Mouse (Mus musculus) heart, embryonic 13.5 days (tissue): Measurements from ENCODE around the gene Msl2. TPM values are rescaled to one million over a fixed set of nuclear protein-coding genes. Genes with fewer than 3 reads are reported as not detected.

Source experiments
- ATAC-seq: fragments of 200-750 bp; cut with Nextera tagmentation; 2 replicates; pipeline ENCODE4 v1.8.0; 2017; ENCODE audit warnings: moderate TSS enrichment; ENCODE audit not compliant: insufficient number of reproducible peaks, low FRiP score, low TSS enrichment; ENCODE audit errors: extremely low read depth
- H3K27ac ChIP-seq: fragments of 300-500 bp; sonication (generic); replicated peaks from 2 replicates; pipeline ENCODE4 v1.5.1; 2015; ENCODE audit warnings: moderate library complexity, mild to moderate bottlenecking, inconsistent platforms
- H3K27me3 ChIP-seq: fragments of 300-500 bp; sonication (generic); replicated peaks from 2 replicates; pipeline ENCODE4 v1.6.1; 2015; ENCODE audit warnings: mild to moderate bottlenecking, inconsistent platforms
- H3K36me3 ChIP-seq: fragments of 300-500 bp; sonication (generic); 2 replicates; pipeline ENCODE4 v1.6.1; 2015; ENCODE audit warnings: mild to moderate bottlenecking, inconsistent platforms
- H3K4me1 ChIP-seq: fragments of 300-500 bp; sonication (generic); 2 replicates; pipeline ENCODE4 v1.6.1; 2015; ENCODE audit warnings: inconsistent platforms
- H3K4me2 ChIP-seq: fragments of 300-500 bp; sonication (generic); 2 replicates; pipeline ENCODE4 v1.6.1; 2015; ENCODE audit warnings: inconsistent platforms, mild to moderate bottlenecking, moderate library complexity
- H3K4me3 ChIP-seq: fragments of 300-500 bp; sonication (generic); 2 replicates; pipeline ENCODE4 v1.5.1; 2015; ENCODE audit warnings: moderate library complexity, mild to moderate bottlenecking, inconsistent platforms
- H3K9ac ChIP-seq: fragments of 300-500 bp; sonication (generic); 2 replicates; pipeline ENCODE4 v1.6.1; 2015; ENCODE audit warnings: inconsistent platforms, mild to moderate bottlenecking, moderate library complexity
- H3K9me3 ChIP-seq: fragments of 300-500 bp; sonication (generic); 2 replicates; pipeline ENCODE4 v1.6.1; 2016; ENCODE audit warnings: inconsistent platforms
- WGBS: fragments of 180-500 bp; shearing (Covaris S2); methylation state at CpG from one replicate; pipeline ENCODE4 v1.1.7; 2015; ENCODE audit warnings: mixed read lengths; 5-methylcytosine and 5-hydroxymethylcytosine counted together
- polyA plus RNA-seq: library from polyadenylated mRNA; unstranded; fragments of >200 nt; fragmentation: Nextera tagmentation; extraction: Ambion mirVana; gene quantifications from 2 replicates; pipeline ENCODE4 v1.2.1, GENCODE M21; 2015

Gene Msl2
- polyA plus RNA-seq, 1 experiment from 2014 or later: 2.6 TPM

DNA sequence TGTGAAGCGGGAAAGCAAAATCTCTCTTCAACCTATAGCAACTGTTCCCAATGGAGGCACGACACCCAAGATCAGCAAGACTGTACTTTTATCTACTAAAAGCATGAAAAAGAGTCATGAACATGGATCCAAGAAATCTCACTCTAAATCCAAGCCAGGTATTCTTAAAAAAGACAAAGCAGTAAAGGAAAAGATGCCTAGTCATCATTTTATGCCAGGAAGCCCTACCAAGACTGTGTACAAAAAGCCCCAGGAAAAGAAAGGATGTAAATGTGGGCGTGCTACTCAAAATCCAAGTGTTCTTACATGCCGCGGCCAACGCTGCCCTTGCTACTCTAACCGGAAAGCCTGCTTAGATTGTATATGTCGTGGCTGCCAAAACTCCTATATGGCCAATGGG, 27.6 kb downstream of the Msl2 start:
- no peak for ATAC-seq
- H3K9me3 ChIP-seq: peaks cover 5% of the 10 kb centered on the region; the same call in 1 of the 2 replicates
- H3K36me3 ChIP-seq: peaks cover 57% of the 10 kb centered on the region
- H3K27me3 ChIP-seq: no peaks in the 10 kb centered on the region
- H3K4me1 ChIP-seq: peaks cover 18% of the 10 kb centered on the region
- H3K4me2 ChIP-seq: no peak overlapping the region
- H3K4me3 ChIP-seq: no peak overlapping the region
- no peak overlapping the region for H3K27ac ChIP-seq
- no peak overlapping the region for H3K9ac ChIP-seq
- WGBS: 90% methylated on average over 8 of the region's 8 CpGs

DNA sequence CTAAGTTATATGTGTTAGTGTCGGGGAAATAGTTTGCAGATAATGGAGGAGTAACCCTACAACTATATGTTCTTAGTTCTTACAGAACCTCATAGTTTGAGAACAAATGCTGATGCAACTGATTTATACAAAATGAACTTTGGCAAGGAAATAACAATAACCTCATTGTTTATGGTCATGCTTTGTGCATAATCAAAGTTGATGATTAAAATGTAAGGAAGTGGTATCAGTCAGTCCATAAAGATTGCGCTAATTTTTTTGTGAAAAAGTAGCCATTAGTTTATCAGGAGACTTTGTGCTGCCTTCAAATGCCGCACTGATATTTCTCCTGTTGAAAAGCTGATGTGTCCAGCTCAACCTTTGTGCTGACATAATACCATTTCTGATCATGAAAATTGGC, 28.4 kb downstream of the Msl2 start:
- 85% methylated on average over 3 of the region's 3 CpGs for WGBS
- H3K27me3 ChIP-seq: no peaks in the 10 kb centered on the region
- ATAC-seq: no peak
- no peak overlapping the region for H3K4me3 ChIP-seq
- H3K36me3 ChIP-seq: peaks cover 60% of the 10 kb centered on the region
- no peak overlapping the region for H3K4me2 ChIP-seq
- H3K4me1 ChIP-seq: peaks cover 22% of the 10 kb centered on the region
- H3K9ac ChIP-seq: no peak overlapping the region
- no peak overlapping the region for H3K27ac ChIP-seq
- peaks cover 3% of the 10 kb centered on the region; the same call in 1 of the 2 replicates for H3K9me3 ChIP-seq

DNA sequence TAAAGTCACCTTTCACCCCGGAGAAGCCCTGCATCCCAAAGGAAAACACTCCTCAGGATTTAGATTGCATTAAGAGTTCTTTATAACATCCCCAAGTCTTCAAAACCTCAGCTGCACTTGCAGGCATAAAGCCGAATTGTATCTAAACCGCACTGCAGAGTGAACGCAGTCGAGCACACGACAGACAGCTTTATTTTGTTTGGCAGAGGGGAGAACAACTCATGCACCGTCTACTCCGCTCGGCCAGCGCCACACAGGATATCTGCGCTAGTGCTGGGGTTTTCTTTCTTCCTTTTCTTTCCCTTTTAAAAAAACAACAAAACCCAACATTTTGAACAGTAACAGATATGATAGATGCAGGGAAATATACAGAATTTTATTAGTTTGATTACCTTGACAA, 31.0 kb downstream of the Msl2 start:
- Histone ChIP-seq H3K36me3 (peaks cover 67% of the 10 kb centered on the region), H3K27me3 (no peaks in the 10 kb centered on the region), H3K27ac (peak overlapping the region; percentile 2; the same call in 1 of the 2 replicates), H3K4me3 (no peak overlapping the region), H3K4me2 (no peak overlapping the region), H3K4me1 (peaks cover 20% of the 10 kb centered on the region), H3K9me3 (no peaks in the 10 kb centered on the region), H3K9ac (no peak overlapping the region)
- no peak for ATAC-seq
- 74% methylated on average over 11 of the region's 11 CpGs for WGBS

DNA sequence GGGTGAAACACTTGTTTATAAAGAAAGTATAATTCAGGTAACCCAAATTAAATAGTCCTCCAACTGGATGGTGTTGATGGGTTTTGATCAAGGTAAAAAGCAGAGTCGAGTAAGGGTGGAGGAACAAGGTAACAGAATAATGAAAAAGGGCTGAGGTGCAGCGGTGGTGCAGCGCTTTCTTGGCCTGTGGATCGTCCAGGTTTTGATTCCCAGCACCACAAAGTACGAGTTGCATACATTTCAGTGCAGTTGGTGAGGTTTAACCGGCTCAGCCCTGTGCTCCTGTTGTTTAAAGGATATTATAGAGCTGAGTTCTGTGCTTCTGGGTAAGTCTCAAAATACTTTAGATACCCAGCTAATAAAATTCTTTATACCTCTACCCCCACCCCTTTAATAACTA, 31.8 kb downstream of the Msl2 start:
- WGBS: 93% methylated on average over 6 of the region's 6 CpGs
- Histone ChIP-seq H3K9me3 (no peaks in the 10 kb centered on the region), H3K4me2 (no peak overlapping the region), H3K27me3 (no peaks in the 10 kb centered on the region), H3K4me3 (no peak overlapping the region), H3K4me1 (peaks cover 28% of the 10 kb centered on the region), H3K9ac (no peak overlapping the region), H3K36me3 (peaks cover 63% of the 10 kb centered on the region), H3K27ac (no peak overlapping the region)
- ATAC-seq: no peak

DNA sequence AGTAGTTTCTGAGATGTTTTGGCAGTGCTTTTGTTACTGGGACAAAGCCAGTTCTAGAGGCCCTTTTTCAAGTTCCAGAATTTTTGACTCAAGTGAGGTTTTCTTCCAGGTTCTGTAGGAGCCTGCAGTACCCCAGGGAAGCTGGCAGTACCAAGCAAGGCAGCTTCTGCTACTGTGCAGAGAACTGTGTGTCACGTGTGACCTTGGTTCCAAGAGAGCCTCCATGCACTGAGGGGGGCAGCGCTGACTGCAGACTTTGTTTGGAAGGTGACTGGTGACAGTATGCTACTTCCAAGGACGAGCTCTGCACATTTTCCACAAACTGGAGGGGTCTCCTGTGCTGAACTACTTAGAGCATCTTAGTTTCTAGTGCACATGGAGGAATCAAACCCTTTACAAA, 33.5 kb downstream of the Msl2 start:
- WGBS: 48% methylated on average over 3 of the region's 3 CpGs

DNA sequence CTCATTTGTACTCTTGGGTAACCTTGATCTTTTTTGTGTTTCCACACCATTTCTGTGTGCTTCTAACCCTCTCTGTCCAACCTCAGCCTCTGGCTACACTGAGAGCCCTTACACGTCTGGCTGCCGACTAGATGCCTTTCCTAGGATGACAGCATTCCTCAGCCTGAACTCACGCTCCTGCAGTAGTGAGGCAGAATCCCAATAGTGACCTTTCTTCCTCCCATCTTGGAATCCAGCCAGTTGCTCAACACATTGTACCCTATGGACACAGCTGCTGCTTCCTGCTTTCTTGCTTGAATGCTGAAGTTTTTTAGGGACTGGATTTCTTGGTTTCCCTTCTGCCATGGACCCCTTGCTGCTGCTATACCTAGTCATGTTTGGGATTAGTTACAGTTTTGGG, 36.1 kb downstream of the Msl2 start:
- Histone ChIP-seq H3K27me3 (no peaks in the 10 kb centered on the region), H3K4me2 (no peak overlapping the region), H3K9ac (no peak overlapping the region), H3K4me1 (peaks cover 55% of the 10 kb centered on the region), H3K4me3 (no peak overlapping the region), H3K27ac (peak overlapping the region; percentile 33), H3K9me3 (no peaks in the 10 kb centered on the region), H3K36me3 (peaks cover 58% of the 10 kb centered on the region)
- WGBS: 8% methylated on average over 3 of the region's 3 CpGs
- no peak for ATAC-seq

More for the DNA sequence above, 33.5 kb downstream of the Msl2 start:
- 0 out of 2 replicates have a peak, but pooled peaks have one; percentile 59 for ATAC-seq
- Histone ChIP-seq H3K4me2 (no peak overlapping the region), H3K9ac (no peak overlapping the region), H3K9me3 (no peaks in the 10 kb centered on the region), H3K4me1 (peaks cover 36% of the 10 kb centered on the region), H3K27me3 (no peaks in the 10 kb centered on the region), H3K27ac (peak overlapping the region; percentile 33; the same call in 1 of the 2 replicates), H3K36me3 (peaks cover 52% of the 10 kb centered on the region), H3K4me3 (no peak overlapping the region)

DNA sequence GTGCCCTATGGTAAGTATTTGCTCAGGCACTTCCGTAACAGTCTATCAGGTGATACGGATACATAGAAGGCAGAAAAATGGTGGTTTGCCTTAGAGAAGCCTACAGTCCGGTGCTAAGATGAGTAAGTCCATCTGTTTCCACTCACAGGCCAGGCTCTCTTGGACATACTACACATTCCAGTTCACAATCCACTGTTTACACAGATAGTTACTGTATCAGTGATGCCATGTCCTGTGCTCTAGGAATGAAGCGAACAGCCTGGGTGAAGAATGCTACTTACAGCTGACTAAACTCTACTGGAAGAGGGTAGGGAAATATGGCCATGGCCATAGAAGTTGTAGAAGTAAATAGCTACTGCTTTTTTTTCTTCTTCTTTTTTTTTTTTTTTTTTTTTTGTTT, 39.4 kb downstream of the Msl2 start:
- Histone ChIP-seq H3K9ac (no peak overlapping the region), H3K27me3 (no peaks in the 10 kb centered on the region), H3K4me2 (no peak overlapping the region), H3K27ac (0 out of 2 replicates have a peak overlapping the region, but pooled peaks have one; percentile 17), H3K4me3 (no peak overlapping the region), H3K36me3 (peaks cover 53% of the 10 kb centered on the region), H3K9me3 (no peaks in the 10 kb centered on the region), H3K4me1 (peaks cover 45% of the 10 kb centered on the region)
- WGBS: 49% methylated on average over 4 of the region's 4 CpGs
- no peak for ATAC-seq

DNA sequence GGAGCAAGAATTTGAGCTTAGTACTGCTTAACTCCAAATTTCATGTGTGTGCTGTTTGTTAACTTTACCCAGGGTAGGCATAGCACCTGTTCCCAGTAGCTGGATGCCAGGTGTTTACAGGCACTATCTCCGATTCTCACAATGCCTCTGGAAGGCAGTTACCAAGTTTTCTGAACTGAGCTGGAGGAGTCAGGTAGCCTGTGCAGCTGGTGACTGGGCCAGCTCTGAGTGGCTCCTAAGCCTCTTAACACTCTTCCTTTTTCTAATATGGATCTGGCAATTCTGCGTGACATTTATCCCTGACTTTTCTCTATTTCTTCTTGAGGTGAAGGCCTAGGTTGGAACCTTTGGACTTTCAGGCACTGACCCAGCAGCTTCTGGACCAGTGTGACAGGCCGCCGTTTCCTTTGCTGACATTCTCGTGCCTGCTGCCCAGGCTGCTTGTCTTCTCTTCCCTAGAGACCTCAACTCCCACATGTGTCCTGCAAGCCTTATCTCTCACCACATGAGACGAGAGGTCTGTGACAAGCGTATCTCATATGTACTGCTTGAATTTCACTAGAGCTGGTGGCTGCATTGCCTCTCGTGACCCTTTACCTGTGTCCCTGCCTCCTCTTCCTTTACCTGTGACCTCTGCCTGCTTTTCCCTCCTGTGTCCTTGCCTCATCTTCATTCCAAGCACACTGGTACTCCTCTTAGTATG, 40.4 kb downstream of the Msl2 start:
- H3K4me3 ChIP-seq: no peak overlapping the region
- H3K4me2 ChIP-seq: no peak overlapping the region
- H3K36me3 ChIP-seq: peaks cover 56% of the 10 kb centered on the region
- H3K9ac ChIP-seq: no peak overlapping the region
- peaks cover 42% of the 10 kb centered on the region for H3K4me1 ChIP-seq
- WGBS: 47% methylated on average over 8 of the region's 8 CpGs
- no peaks in the 10 kb centered on the region for H3K9me3 ChIP-seq
- H3K27me3 ChIP-seq: no peaks in the 10 kb centered on the region
- no peak for ATAC-seq
- no peak overlapping the region for H3K27ac ChIP-seq

DNA sequence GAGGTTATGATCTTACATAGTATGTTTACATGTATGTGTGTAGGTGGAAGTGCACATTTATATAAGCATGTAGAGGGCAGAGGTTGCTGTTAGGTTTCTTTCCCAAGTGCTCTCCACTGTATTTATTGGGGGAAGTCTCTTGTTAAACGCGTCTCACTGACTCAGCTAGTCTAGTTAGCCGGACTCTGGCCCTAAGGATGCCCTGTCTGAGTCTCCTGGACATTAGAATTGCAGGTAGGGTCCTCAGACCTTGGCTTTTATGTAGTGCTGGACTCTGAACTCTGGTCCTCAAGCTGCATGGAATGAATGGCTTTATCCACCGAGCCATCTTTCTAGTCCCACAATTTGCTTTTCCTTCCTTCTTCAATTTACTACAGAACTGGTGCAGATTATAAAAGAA, 69.7 kb downstream of the Msl2 start:
- Histone ChIP-seq H3K36me3 (peaks cover 77% of the 10 kb centered on the region), H3K27ac (no peak overlapping the region), H3K4me1 (no peaks in the 10 kb centered on the region), H3K9ac (no peak overlapping the region), H3K4me2 (no peak overlapping the region), H3K4me3 (no peak overlapping the region), H3K27me3 (no peaks in the 10 kb centered on the region), H3K9me3 (no peaks in the 10 kb centered on the region)
- 87% methylated on average over 4 of the region's 4 CpGs for WGBS
- ATAC-seq: no peak

DNA sequence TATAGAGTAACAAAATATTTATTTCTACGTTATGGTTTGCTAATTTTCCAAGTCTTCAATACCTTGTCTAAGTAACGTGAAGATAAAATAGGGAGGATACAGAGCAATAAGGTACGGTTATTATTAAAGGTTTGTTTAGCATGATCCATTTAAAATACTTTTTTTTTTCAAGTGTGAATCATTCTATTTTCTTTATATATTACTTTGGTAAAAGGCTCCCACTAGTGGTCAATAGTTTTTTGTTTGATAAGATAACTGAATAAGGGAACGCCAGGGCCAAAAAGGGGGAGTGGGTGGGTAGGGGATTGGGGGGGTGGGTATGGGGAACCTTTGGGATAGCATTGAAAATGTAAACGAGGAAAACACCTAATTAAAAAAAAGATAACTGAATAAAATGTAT, 79.0 kb downstream of the Msl2 start:
- peaks cover 50% of the 10 kb centered on the region for H3K36me3 ChIP-seq
- H3K4me2 ChIP-seq: no peak overlapping the region
- H3K27me3 ChIP-seq: no peaks in the 10 kb centered on the region
- no peak overlapping the region for H3K9ac ChIP-seq
- WGBS: 63% methylated on average over 5 of the region's 5 CpGs
- ATAC-seq: no peak
- no peak overlapping the region for H3K27ac ChIP-seq
- no peaks in the 10 kb centered on the region for H3K4me1 ChIP-seq
- H3K9me3 ChIP-seq: no peaks in the 10 kb centered on the region
- H3K4me3 ChIP-seq: no peak overlapping the region
